Mouse (Mus musculus) limb, embryonic 12.5 days (tissue): ENCODE measurements around the gene Ctnna2. TPM values are rescaled to one million over a fixed set of nuclear protein-coding genes. Genes with fewer than 3 reads are reported as not detected.

Experiments
- ATAC-seq: fragments of 200-750 bp; cut with Nextera tagmentation; 2 replicates; pipeline ENCODE4 v1.8.0; 2017; ENCODE audit warnings: low read depth, moderate TSS enrichment; ENCODE audit not compliant: insufficient number of reproducible peaks, insufficient read depth, low FRiP score, low TSS enrichment
- H3K27ac ChIP-seq: fragments of 300-500 bp; sonication (generic); 2 replicates; pipeline ENCODE4 v1.5.1; 2016; ENCODE audit warnings: mild to moderate bottlenecking, moderate library complexity
- H3K27me3 ChIP-seq: fragments of 300-500 bp; sonication (generic); 2 replicates; pipeline ENCODE4 v1.6.1; 2016; ENCODE audit warnings: mild to moderate bottlenecking, moderate library complexity
- H3K36me3 ChIP-seq: fragments of 300-500 bp; sonication (generic); 2 replicates; pipeline ENCODE4 v1.6.1; 2016; ENCODE audit warnings: mild to moderate bottlenecking, moderate library complexity
- H3K4me1 ChIP-seq: fragments of 300-500 bp; sonication (generic); replicated peaks from 2 replicates; pipeline ENCODE4 v1.6.1; 2016
- H3K4me2 ChIP-seq: fragments of 300-500 bp; sonication (generic); 2 replicates; pipeline ENCODE4 v1.6.1; 2016; ENCODE audit warnings: mild to moderate bottlenecking, moderate library complexity
- H3K4me3 ChIP-seq: fragments of 300-500 bp; sonication (generic); replicated peaks from 2 replicates; pipeline ENCODE4 v1.5.1; 2016; ENCODE audit warnings: mild to moderate bottlenecking
- H3K9ac ChIP-seq: fragments of 300-500 bp; sonication (generic); replicated peaks from 2 replicates; pipeline ENCODE4 v1.6.1; 2016; ENCODE audit warnings: mild to moderate bottlenecking, moderate library complexity
- H3K9me3 ChIP-seq: fragments of 300-500 bp; sonication (generic); 2 replicates; pipeline ENCODE4 v1.6.1; 2016; ENCODE audit warnings: mild to moderate bottlenecking, moderate library complexity
- WGBS: fragments of 180-500 bp; shearing (Covaris S2); methylation state at CpG from one replicate; pipeline ENCODE4 v1.1.7; 2016; 5-methylcytosine and 5-hydroxymethylcytosine counted together
- polyA plus RNA-seq: library from polyadenylated mRNA; unstranded; fragments of >200 nt; fragmentation: Nextera tagmentation; extraction: Ambion mirVana; gene quantifications from 2 replicates; pipeline ENCODE4 v1.2.1, GENCODE M21; 2016

The Ctnna2 gene
- polyA plus RNA-seq, 1 experiment from 2014 or later = 2.6 TPM

- no peak overlapping the region for H3K9ac ChIP-seq
- no peak overlapping the region for H3K27ac ChIP-seq
- ATAC-seq = no peak
Measured at GRCm38 (mm10) chr6:77025066-77025465, 954.4 kb downstream of the Ctnna2 start.

GRCm38 (mm10) chr6:77013194-77013593, 966.3 kb downstream of the Ctnna2 start:
- Histone ChIP-seq H3K4me3 (no peak overlapping the region), H3K36me3 (no peaks in the 10 kb centered on the region), H3K4me2 (no peak overlapping the region), H3K27ac (no peak overlapping the region), H3K9ac (no peak overlapping the region), H3K9me3 (no peaks in the 10 kb centered on the region), H3K4me1 (no peaks in the 10 kb centered on the region), H3K27me3 (no peaks in the 10 kb centered on the region)
- WGBS = 76% methylated on average over 2 of the region's 2 CpGs
- no peak for ATAC-seq

More at GRCm38 (mm10) chr6:77025066-77025465, 954.4 kb downstream of the Ctnna2 start:
- Histone ChIP-seq H3K4me2 (no peak overlapping the region), H3K4me3 (no peak overlapping the region), H3K36me3 (no peaks in the 10 kb centered on the region), H3K9me3 (no peaks in the 10 kb centered on the region), H3K27me3 (no peaks in the 10 kb centered on the region), H3K4me1 (no peaks in the 10 kb centered on the region)

DNA sequence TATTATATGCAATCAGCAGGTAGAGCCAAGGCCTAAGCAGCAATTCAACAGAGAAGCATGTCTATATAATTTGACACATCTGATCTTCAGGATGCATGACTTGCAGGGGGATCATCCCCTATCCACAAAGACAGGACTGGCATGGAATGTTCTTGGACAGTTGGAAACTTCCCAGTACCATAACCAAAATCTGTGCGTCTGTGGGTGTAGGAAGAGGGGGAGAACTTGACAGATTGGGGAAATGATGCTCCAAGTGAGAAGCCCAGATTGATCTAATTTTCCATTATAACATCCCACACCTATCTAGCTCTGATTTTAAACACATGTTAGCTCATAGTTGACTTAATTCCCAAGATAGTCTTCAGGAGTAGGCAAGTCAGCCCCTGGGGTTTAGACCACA, 968.5 kb downstream of the Ctnna2 start:
- no peak overlapping the region for H3K27ac ChIP-seq
- no peak overlapping the region for H3K4me2 ChIP-seq
- H3K36me3 ChIP-seq = no peaks in the 10 kb centered on the region
- H3K4me1 ChIP-seq = no peaks in the 10 kb centered on the region
- H3K4me3 ChIP-seq = no peak overlapping the region
- H3K9me3 ChIP-seq = no peaks in the 10 kb centered on the region
- ATAC-seq = no peak
- H3K9ac ChIP-seq = no peak overlapping the region
- WGBS = 80% methylated on average over 1 of the region's 1 CpGs
- no peaks in the 10 kb centered on the region for H3K27me3 ChIP-seq

GRCm38 (mm10) chr6:76992128-76992527, 987.4 kb downstream of the Ctnna2 start:
- no peak overlapping the region for H3K9ac ChIP-seq
- 82% methylated on average over 3 of the region's 3 CpGs for whole genome bisulfite sequencing
- ATAC-seq = no peak

GRCm38 (mm10) chr6:76984773-76985172, 994.7 kb downstream of the Ctnna2 start:
- Histone ChIP-seq H3K4me2 (no peak overlapping the region), H3K4me1 (no peaks in the 10 kb centered on the region), H3K9ac (no peak overlapping the region), H3K4me3 (no peak overlapping the region), H3K27ac (no peak overlapping the region), H3K9me3 (no peaks in the 10 kb centered on the region), H3K36me3 (no peaks in the 10 kb centered on the region), H3K27me3 (no peaks in the 10 kb centered on the region)
- ATAC-seq = no peak
- 55% methylated on average over 4 of the region's 4 CpGs for WGBS

More at GRCm38 (mm10) chr6:76992128-76992527, 987.4 kb downstream of the Ctnna2 start:
- no peak overlapping the region for H3K27ac ChIP-seq
- no peak overlapping the region for H3K4me3 ChIP-seq
- no peaks in the 10 kb centered on the region for H3K36me3 ChIP-seq
- H3K9me3 ChIP-seq = no peaks in the 10 kb centered on the region
- no peaks in the 10 kb centered on the region for H3K4me1 ChIP-seq
- no peaks in the 10 kb centered on the region for H3K27me3 ChIP-seq
- H3K4me2 ChIP-seq = no peak overlapping the region

DNA sequence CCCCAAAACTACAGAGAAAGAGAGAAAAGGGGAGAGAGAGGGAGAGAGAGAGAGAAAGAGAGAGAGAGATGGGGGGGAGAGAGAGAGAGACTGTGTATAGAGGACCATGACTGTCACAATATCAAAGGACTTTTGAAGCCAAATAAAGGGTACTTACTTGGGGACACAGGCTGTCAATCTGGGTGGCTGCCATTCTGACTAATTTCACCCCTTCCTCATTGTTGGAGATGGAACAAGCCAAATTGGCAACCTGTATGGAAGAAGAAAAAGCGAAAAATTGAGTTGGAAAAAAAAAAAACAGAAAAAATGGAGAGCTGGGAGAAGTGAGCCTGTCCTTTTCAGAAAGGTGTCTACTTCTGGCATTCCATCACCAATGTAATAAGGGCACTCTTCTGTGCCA, 997.8 kb downstream of the Ctnna2 start:
- no peaks in the 10 kb centered on the region for H3K36me3 ChIP-seq
- 100% methylated on average over 1 of the region's 1 CpGs for WGBS
- H3K9ac ChIP-seq = no peak overlapping the region
- no peak overlapping the region for H3K4me2 ChIP-seq
- no peak for ATAC-seq
- no peaks in the 10 kb centered on the region for H3K27me3 ChIP-seq
- no peak overlapping the region for H3K27ac ChIP-seq
- no peak overlapping the region for H3K4me3 ChIP-seq
- no peaks in the 10 kb centered on the region for H3K9me3 ChIP-seq
- 0 out of 2 replicates have a peak, but pooled peaks cover 5% of the 10 kb centered on the region for H3K4me1 ChIP-seq

GRCm38 (mm10) chr6:76979247-76979850, 1000.1 kb downstream of the Ctnna2 start:
- WGBS = 67% methylated on average over 5 of the region's 5 CpGs
- no peak for ATAC-seq
- no peak overlapping the region for H3K27ac ChIP-seq
- H3K9me3 ChIP-seq = no peaks in the 10 kb centered on the region
- H3K36me3 ChIP-seq = no peaks in the 10 kb centered on the region
- H3K4me3 ChIP-seq = no peak overlapping the region
- H3K9ac ChIP-seq = no peak overlapping the region
- H3K4me2 ChIP-seq = no peak overlapping the region
- H3K4me1 ChIP-seq = 0 out of 2 replicates have a peak, but pooled peaks cover 9% of the 10 kb centered on the region
- H3K27me3 ChIP-seq = no peaks in the 10 kb centered on the region

- WGBS = 19% methylated on average over 3 of the region's 3 CpGs
- Histone ChIP-seq H3K4me2 (no peak overlapping the region), H3K36me3 (no peaks in the 10 kb centered on the region), H3K4me1 (0 out of 2 replicates have a peak, but pooled peaks cover 9% of the 10 kb centered on the region), H3K4me3 (no peak overlapping the region), H3K9ac (no peak overlapping the region), H3K27ac (no peak overlapping the region), H3K27me3 (no peaks in the 10 kb centered on the region), H3K9me3 (no peaks in the 10 kb centered on the region)
- no peak for ATAC-seq
Measured at GRCm38 (mm10) chr6:76977817-76978216, 1001.7 kb downstream of the Ctnna2 start.

GRCm38 (mm10) chr6:76974297-76974696, 1005.2 kb downstream of the Ctnna2 start:
- Histone ChIP-seq H3K27ac (no peak overlapping the region), H3K4me3 (no peak overlapping the region), H3K4me1 (0 out of 2 replicates have a peak, but pooled peaks cover 9% of the 10 kb centered on the region), H3K4me2 (no peak overlapping the region), H3K36me3 (no peaks in the 10 kb centered on the region), H3K9ac (no peak overlapping the region), H3K27me3 (no peaks in the 10 kb centered on the region), H3K9me3 (no peaks in the 10 kb centered on the region)
- 90% methylated on average over 1 of the region's 1 CpGs for WGBS
- ATAC-seq = no peak

GRCm38 (mm10) chr6:76964998-76965432, 1014.5 kb downstream of the Ctnna2 start:
- Histone ChIP-seq H3K4me3 (no peak overlapping the region), H3K27ac (no peak overlapping the region), H3K9me3 (no peaks in the 10 kb centered on the region), H3K36me3 (no peaks in the 10 kb centered on the region), H3K27me3 (no peaks in the 10 kb centered on the region), H3K4me1 (no peaks in the 10 kb centered on the region), H3K4me2 (no peak overlapping the region), H3K9ac (no peak overlapping the region)
- WGBS = 88% methylated on average over 5 of the region's 5 CpGs
- no peak for ATAC-seq

DNA sequence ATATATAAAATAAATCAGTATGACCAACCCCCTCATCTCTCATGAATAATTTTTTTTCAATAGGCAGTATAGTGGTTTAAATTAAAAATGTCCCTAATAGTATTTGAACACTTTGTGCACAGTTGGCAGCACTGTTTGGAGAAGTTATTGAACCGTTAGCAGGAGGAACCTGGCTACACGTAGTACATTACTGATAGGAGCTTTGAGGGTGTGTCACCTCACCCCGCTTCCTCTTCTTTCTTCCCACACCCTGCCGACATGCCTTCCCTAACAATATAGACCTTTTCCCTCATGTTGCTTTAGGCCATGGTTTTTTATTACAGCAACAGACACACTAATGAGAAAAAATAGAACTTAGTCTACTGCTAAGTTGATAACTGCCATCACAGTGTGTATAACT, 1071.4 kb downstream of the Ctnna2 start:
- Histone ChIP-seq H3K4me1 (no peaks in the 10 kb centered on the region), H3K9ac (no peak overlapping the region), H3K4me3 (no peak overlapping the region), H3K27ac (no peak overlapping the region), H3K9me3 (no peaks in the 10 kb centered on the region), H3K4me2 (no peak overlapping the region), H3K36me3 (no peaks in the 10 kb centered on the region), H3K27me3 (no peaks in the 10 kb centered on the region)
- WGBS = 71% methylated on average over 4 of the region's 4 CpGs
- ATAC-seq = no peak

DNA sequence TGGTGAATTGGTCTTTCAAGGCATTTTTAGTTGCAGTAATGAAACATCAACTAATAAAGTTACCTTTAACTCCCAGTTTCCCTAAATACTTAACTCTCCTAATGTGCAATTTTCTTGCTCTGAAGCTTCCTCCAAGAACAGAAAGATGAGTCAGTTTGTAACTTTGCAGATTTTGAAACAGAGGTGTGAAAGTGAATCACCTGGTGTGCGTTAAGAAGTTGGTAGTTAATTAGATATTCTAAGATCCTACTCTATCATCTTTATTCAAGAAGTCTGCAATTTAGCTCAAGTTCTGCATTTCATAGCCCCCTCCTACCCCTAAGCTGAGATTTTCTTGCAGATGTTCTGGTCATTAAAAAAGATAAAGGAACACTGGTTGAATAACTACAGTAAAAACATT, 1082.3 kb downstream of the Ctnna2 start:
- H3K27ac ChIP-seq = no peak overlapping the region
- no peak overlapping the region for H3K4me3 ChIP-seq
- ATAC-seq = no peak
- H3K9me3 ChIP-seq = no peaks in the 10 kb centered on the region
- 78% methylated on average over 1 of the region's 1 CpGs for WGBS
- no peaks in the 10 kb centered on the region for H3K4me1 ChIP-seq
- H3K4me2 ChIP-seq = no peak overlapping the region
- no peaks in the 10 kb centered on the region for H3K27me3 ChIP-seq
- no peak overlapping the region for H3K9ac ChIP-seq
- no peaks in the 10 kb centered on the region for H3K36me3 ChIP-seq
